Mouse (Mus musculus) MEL (cell line): ENCODE data around the gene Dgcr2.

Experiments used
- ELF1 ChIP-seq: IDR thresholded peaks from 2 replicates; pipeline ENCODE4 v1.6.1; 2014; ENCODE audit warnings: low read depth, mild to moderate bottlenecking, inconsistent platforms, low read length, improper control_type of control experiment, moderate library complexity
- MYB ChIP-seq: IDR thresholded peaks from 2 replicates; pipeline ENCODE4 v1.6.1; 2011; ENCODE audit warnings: mild to moderate bottlenecking, low read depth, low read length, improper control_type of control experiment
- POLR2AphosphoS5 ChIP-seq: IDR thresholded peaks from 2 replicates; pipeline ENCODE4 v1.6.1; 2012; ENCODE audit warnings: low read depth, borderline replicate concordance, mild to moderate bottlenecking, inconsistent platforms, low read length, moderate library complexity, mixed read lengths
- USF2 ChIP-seq, 2 experiments: IDR thresholded peaks; 2 replicates each; pipeline ENCODE4 v1.6.1; 2011 to 2012; ENCODE audit warnings: improper control_type of control experiment in 2 of 2, low read length in 2 of 2, borderline replicate concordance in 1 of 2, inconsistent platforms in 1 of 2, low read depth in 1 of 2, mild to moderate bottlenecking in 1 of 2; ENCODE audit not compliant: insufficient read depth in 1 of 2
- ZC3H11A ChIP-seq: IDR thresholded peaks from 2 replicates; pipeline ENCODE4 v1.6.1; 2012; ENCODE audit warnings: low read depth, mild to moderate bottlenecking, inconsistent platforms, low read length, improper control_type of control experiment

DNA sequence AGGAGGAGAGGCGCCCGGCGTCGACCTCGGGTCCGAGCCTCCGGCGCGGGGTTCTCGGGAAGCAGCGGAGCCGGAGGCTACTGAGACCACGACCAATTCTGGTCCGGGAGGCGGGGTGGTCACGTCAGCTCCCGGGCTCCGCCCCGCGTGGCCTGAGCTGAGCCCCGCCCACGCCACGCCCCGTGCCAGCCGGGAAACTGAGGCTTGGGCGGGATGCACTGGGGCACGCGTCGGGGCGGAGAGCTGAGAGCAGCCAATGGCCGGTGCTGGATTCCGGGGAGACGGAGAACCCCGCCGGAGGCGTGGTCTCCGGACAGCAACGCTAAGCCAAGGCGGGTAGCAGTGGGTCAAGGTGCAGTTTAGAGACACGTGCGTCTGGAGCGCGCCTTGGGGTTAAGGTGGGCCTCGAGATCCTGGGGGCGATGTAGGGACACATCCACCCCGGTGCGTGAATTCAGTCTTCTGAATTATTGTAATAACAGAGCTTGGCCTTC, 29.8 kb upstream of the Dgcr2 start, which contains the start of gene Slc25a1:
- TF ChIP-seq USF2 (IDR thresholded peaks at IDR 0.05; ENCODE audit: borderline replicate concordance in 1 of 2, insufficient read depth in 1 of 2, low read depth in 1 of 2, low read length in 2 of 2) (no peak), POLR2AphosphoS5 (no peak), MYB (no peak), ZC3H11A (no peak), ELF1 (no peak)
